Mouse (Mus musculus): ENCODE data around the gene Tgfbi. TPM values are rescaled to one million over a fixed set of nuclear protein-coding genes. Genes with fewer than 3 reads are reported as not detected.

Gene Tgfbi
- total RNA-seq (2021): 1 to 10 TPM; 3.4 to 4.0 TPM
- long read RNA-seq, experiment 1, partial matches to known transcripts: 1 of 1 reads
- long read RNA-seq, experiment 1, other reads (novel, unspliced or antisense): 0 of 1 reads
- long read RNA-seq, experiment 2, partial matches to known transcripts: 0 of 1 reads
- long read RNA-seq, experiment 2, other reads (novel, unspliced or antisense): 0 of 1 reads

DNA sequence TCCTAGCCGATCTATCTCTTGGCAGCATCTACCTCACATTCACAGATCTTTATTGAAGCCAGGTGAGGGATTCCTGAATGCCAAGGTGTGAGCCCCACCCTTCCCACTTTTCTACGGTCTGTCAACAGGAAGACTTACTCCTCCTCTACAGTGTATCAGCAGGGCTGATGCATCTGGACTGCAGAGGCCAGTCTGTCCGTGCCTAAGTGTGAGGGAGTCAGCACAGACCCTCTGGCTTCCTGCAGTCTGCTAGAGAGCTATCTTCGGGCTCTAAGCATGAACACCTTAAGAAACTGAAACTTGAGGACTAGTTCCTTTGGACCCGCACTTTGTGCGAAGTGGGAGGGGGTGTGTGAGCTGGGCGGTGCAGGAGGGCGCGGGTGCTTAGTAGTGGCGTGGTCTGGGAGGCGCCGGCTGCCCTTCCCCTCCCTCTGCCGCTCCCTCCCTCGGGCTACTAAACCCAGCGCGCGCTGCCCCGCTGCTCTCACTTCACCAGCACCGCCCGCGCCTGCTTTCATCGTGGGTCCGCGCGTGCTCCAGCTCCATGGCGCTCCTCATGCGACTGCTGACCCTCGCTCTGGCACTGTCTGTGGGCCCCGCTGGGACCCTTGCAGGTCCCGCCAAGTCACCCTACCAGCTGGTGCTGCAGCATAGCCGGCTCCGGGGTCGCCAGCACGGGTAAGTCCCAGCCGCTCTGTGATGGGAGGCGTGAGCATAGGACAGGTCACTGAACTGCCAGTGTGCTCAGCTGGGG, at the start of gene Tgfbi:
TSS of gene Tgfbi (plus strand) at position 421 of the 754 bp plus-strand sequence.
- peak; percentile 26 to 43 for DNase-seq (ENCODE audit: low spot score in 2 of 2)

DNA sequence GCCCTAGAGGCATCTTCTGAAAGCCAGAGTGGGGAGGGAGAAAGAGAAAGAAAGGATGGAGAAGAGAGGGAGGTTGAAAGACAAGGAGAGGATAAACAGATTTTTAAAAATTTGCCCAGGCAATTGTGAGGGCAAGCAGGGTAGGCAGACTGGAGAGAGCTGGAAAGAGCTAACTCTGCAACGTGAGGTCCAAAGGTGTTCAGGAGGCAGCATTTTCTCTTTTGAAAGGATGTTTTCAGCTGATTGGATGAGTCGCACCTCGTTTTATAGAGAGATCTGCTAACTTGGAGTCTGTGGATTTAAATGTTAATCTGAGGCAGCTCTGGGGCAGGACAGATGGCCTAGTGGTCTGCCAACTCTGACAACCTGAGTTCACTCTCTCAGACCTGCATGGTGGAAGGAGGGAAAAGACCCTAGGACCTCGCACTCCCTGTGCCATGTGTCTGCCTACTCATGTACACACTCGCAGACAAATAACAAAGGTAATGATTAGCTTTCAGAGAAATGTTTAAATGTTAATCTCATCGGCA, 49.4 kb upstream of the Tgfbi start:
- no peak for DNase-seq (ENCODE audit: low spot score in 2 of 2)

DNA sequence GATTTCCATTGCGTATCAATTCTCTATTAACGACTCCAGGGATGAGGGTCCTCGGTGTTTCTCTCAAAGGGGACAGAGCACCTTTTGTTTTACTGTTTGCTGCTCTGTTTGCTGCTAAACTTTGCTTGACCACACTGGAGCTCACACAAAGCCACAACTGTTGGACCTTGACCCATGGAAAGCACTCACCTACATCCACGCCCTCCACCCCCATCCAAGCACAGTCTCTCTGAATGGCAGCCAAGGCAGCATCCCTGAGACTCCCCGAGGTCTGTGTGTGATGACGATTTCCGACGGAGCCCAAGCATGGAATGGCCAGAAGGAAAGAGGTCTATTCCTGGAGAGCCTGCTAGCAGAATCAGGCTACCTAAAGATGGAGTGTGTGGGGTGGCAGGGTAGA, 48.2 kb upstream of the Tgfbi start:
- DNase-seq (ENCODE audit: low spot score in 2 of 2): no peak

DNA sequence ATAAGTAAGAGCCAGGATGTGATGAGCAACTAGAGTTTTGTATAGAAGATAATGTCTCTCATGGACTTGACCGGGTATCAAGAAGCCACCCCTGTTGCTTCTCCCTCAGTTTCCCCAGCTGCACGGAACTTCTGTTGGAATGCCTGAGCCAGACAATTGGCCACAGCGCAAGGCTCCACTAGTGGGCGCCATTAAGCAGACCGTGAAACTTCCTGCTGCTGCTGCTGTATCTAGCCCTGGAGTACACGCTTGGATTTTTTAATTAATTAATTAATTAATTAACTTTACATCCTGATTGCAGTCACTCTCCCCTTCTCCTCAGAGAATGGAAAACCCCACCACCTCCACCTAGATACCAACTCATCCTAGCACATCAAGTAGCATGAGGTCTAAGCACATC, 46.2 kb upstream of the Tgfbi start:
- DNase-seq (ENCODE audit: low spot score in 2 of 2): peak; percentile 22 to 37

DNA sequence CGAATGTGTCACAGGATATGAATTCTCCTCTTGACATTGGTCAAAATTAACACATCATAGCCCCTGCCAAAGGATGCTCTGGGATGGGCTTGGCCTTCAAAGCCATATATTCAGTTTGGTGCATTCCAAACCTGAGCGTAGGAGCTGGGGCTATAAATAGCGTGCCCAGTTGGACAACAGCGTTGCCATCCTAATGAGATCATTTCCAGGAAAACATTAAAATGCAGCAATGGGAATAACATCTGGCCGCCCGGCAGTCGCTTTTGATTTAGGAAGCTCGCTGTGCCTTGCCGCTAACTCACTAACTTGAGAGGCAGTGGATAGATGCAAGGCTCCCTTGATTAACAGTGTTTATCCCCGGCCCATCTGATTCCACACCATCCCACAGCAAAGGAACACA, 43.0 kb upstream of the Tgfbi start:
- DNase-seq (ENCODE audit: low spot score in 2 of 2): no peak

DNA sequence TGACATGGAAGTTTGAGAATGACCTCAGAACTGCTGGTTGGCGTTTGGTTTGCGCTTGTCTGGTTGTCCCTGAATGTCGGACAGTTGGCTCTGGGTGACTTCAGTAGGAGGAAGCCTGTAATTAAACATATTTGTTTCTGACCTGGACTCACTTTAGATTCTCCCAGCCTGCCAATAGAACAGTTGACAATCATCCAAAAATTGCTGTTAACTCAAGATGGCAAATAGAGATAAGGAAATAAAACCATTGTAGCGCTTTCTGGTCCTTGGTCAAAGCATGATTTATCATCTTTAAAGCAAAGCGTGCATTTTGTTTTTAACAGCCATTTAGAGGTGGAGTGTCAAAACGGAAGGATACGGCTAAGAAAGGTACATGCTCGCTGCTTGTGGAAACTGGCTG, 37.7 kb upstream of the Tgfbi start:
- no peak for DNase-seq (ENCODE audit: low spot score in 2 of 2)

DNA sequence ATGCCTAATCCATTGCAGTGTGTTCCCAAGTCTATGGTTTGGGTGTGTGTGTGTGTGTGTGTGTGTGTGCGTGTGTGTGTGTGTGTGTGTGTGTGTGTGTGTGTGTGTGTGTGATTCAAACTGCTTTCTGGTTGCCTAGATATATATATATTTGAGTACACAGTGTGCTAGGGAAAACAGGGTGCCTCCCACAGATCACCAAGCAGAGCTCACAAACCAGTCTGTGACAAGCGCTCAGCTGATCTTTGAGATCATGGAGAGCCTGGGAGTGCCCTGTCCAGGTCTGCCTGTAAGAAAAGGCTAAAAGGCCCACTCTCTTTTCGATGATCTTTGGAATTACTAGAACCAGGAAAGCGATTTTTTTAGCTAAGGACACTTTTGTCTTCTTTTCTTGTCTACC, 34.2 kb upstream of the Tgfbi start:
- DNase-seq (ENCODE audit: low spot score in 2 of 2): no peak

DNA sequence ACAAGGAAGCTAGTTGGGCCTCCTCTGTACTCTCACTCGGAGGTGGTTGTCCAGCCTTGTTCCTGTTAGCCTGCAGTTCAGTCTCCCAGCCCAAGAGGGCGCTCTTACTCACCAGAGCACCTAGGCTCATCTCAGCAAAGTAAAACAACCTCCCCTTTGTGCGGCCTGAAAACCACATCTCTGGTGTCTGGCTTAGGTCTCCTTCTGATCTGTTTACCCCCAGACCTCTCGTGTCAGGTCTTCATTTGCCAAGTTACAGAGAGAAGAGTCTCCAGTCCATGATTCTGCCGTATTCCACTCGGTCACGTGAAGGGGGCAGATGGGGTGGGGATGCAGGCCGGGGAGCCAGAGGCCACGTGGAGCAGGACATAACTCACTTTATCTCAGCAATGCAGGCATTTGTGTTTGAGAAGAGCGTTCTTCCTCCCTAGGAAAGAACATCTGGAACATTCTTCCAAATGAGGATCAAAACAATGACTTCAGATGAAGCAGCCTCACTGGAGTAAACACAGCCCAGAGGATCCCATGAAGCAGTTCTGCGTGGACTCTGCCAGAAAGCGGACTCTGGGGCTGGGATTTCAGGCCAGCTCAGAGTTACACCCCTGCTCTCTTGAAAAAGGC, 33.5 kb upstream of the Tgfbi start:
- DNase-seq (ENCODE audit: low spot score in 2 of 2): peak; percentile 59 to 68

DNA sequence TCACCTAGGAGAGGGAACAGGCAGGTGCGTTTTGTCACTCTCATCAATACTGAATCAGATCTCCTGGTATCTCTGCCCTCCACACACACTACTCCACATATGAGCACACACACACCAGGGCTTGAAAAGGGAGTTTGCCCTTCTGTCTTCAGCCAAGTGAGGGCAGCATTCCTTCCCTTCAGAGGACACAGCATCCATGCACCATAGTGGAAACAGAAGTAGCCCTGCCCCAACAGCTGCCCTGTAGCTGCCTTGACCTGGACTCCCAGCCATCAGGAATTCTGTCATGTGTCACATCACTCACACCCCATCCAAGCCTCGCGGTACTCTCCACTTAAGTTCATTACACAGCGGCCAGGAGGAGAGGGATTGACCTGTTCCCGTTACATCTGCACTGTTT, 31.2 kb upstream of the Tgfbi start:
- no peak for DNase-seq (ENCODE audit: low spot score in 2 of 2)

DNA sequence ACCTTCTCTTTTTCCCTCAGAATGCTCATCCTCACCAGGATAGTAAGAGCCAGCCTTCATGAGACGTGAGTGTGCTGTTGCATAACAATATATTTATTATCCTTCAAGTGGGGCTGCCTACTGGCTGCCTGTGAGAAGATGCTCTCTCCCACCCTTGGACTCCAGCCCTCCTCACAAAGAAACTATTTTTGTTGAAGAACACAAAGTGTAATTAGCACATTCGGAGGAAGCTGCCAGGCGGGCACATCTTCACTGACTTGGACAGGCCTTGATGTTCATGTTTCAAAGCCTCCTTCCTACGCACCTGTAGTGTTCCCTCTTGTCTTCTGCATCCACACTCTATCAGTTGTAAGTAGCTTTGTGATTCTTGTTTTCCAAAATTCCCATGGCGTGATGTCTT, 28.9 kb upstream of the Tgfbi start:
- DNase-seq (ENCODE audit: low spot score in 2 of 2): peak in 1 of 2 experiments; percentile 12

DNA sequence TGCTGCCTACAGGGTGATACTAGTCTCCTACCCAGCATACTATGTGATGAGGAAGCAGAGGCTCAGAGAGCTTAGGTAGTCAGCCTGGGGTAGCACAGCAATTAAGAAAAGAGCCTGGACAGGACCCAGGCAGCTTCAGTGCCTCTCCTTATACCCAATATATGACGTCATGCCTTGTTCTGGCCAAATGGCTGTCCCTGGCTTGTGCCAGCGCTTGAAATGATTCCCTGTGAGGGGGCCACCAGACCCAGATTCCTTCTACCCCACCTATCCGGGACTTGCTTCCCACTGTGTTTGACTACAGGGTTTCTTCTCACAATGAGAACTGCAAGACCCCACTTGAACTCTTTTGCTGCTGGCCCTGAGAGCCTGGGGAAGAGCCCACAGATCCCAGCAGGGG, 27.8 kb upstream of the Tgfbi start:
- DNase-seq (ENCODE audit: low spot score in 2 of 2): no peak

DNA sequence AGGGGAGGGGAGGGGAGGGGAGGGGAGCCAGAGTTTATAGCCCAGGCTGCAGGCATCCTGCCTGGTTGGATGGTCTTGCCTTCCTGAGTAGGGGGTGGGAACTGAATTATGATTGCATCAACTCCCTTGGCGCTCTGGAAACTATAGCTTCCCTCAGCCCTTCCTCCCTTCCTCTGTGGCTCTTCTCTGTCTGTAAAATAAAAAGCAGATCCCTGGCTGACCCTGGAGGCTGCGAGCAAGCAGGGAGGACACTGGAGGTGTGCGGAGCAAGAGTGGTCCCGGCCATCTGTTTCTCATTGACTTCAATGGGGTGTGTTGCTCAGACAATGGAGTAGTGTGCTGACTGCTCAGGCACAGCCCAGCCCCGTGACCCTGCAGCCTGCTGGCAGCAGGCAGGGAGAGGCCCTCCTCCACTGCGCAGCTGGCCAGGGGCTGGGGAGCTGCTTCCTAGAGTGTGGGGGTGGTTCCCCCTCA, 27.3 kb upstream of the Tgfbi start:
- peak in 1 of 2 experiments; percentile 11 for DNase-seq (ENCODE audit: low spot score in 2 of 2)

DNA sequence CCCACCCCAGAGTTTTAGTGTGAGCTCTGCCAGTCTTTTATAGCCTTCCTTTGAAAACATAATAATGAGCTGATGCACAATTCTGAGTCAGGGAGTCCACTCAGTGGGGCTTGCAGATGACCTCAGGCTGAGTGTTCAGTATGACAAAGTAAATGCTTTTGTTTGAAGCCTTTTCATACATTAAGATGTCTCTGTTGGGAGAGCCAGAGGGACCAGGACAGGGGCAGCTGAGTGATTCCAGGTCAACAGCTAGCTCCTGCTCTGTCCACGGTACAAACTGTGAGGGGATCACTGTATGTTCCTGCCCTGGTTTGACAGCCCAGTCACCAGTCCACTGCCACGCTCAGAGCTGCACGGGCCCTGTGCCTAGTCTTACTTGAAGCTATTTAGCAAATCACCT, 26.6 kb upstream of the Tgfbi start:
- DNase-seq (ENCODE audit: low spot score in 2 of 2): no peak

DNA sequence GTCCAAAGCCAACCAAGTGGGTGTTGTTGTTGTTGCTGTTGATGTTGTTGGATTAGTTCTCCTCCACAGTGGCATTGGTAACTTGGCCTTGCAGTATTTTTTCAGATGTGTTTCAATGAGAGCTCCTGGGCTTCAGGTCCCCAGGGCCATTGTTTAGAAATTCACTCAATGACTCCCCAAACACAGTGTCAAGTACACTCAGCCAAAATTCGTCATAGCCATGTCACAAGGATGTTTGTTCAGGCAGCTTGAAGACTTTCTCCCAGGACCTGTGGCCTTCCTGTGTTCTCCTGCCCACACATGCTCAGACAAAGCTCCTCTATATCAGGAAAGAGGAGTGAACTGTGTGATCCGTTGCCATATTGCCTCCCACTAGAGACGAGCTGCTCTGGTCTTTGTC, 23.3 kb upstream of the Tgfbi start:
- DNase-seq (ENCODE audit: low spot score in 2 of 2): no peak

DNA sequence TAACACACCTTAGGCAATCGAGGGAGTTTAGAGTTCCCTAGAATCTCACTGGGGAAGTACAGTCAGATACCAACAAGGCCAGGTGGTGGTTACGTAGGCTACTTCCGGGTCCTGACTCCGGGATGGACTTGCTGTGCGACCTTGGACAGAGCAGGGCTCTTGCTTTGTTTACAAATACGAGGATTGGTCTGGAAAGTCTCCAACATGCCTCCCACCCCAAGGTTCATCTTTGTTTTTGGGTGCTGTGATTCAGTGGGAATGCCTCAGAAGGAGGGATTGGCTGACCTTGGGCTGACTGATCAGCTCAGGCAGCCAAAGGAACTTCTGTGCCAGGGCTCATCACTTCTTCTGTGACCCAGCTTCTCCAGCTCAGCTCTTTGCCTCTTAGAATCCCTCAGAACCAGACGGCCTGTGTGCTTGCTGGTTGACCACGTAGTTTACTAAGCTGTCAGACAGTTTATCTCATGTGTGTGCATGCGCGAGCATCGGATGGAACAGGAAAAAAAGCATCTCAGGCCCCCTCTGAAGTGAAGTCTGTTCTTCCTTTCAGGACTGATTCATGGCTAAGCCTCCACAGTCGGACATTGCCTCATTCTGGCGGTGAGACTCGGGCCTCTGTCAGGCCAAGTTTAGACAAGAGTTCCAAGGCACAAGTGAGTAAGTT, 20.7 kb upstream of the Tgfbi start:
- DNase-seq (ENCODE audit: low spot score in 2 of 2): no peak

DNA sequence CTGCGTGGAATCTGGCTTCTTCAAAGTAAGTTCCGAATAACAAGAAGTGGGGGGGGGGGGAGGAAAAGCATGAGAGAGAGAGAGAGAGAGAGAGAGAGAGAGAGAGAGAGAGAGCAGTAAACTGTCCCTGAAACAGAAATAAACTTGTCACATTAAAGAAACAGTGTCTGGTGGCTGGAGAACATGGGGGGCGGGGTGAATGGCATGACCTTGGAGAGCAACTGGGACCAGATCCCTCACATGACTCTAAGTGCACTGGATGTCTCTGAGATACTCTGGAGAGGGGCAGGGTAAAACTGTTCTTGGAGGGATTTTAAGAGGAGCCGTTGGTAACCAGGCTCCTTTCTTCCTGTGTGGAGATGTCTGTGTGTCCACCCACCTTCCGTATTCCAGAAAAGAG, 19.1 kb upstream of the Tgfbi start:
- DNase-seq (ENCODE audit: low spot score in 2 of 2): no peak

DNA sequence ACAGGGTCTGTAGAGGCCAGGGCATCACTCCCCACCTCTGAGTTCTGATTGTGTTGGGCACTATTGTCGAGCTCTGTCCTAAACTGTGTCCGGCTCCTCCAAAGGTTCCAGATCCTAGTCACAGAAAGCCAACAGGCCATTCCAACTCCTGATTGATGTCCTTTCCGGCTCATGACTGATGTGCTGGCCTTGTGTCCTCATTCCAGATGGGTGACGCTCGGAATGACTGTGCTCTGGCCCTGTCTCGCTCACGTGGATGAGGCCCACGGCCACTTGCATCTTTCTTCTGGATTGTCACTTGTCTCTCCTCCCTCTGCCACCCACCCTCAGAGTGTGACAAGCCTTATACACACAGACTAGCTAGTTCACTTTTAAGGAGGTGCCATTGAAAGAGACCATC, 18.1 kb upstream of the Tgfbi start:
- DNase-seq (ENCODE audit: low spot score in 2 of 2): no peak

DNA sequence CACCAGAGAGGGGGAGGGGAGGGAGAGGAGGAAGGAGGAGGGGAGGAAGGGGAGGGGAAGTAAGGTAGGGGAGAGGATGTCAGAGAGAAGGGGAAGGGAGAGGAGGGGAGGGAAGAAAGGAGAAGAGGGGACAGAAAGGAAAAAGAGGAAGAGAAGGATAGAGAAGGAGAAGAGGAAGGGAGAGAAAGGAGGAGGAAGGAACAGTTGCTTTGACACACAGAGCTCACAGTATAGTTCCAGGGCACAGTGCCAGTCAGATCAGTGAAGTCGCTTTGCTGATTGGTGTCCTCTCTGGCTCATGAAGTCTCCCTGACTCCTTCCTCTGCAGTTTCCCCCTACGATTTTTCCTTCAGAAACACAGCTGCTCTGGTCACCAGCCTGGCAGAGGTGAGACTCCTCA, 17.4 kb upstream of the Tgfbi start:
- DNase-seq (ENCODE audit: low spot score in 2 of 2): no peak

DNA sequence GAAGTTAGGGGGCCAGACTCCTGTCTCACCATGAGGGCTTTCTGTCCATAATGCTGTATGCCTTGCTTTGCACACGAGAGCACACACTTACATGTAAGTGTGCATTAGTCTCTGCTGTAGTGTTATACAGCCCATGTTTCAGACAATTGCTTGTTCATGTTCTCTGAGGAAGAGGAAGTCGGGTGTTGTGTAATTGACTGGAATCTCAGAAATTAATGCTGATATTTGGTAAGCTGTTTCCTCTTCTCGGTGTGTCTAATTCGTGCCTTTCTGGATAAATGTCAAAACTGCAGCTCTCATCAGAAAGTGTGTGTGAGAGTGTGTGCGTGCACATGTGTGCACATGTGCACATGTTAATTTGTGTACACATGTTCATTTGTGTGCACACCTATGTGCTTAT, 16.1 kb upstream of the Tgfbi start:
- no peak for DNase-seq (ENCODE audit: low spot score in 2 of 2)

DNA sequence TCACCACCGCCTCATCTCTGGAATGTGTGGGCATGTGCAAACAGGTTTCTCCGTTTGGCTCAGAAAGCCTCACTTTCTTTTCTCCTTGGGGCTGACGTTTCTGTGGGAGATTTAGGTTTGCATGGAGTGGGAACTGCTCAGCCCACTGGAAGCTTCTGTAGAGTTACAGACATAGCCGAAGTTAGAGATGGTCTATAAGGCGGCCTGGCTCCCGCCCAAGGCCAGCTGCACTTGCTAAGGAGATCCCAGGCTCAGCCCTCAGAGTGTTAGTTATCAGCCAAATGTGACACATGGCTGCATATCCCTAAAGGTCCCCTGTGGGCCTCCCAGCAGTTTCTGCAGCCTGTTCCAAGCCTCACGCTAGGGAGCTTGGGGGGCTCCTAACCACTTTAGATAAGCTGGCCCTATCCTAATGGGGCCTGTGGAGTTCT, 15.3 kb upstream of the Tgfbi start:
- peak in 1 of 2 experiments; percentile 49 for DNase-seq (ENCODE audit: low spot score in 2 of 2)

DNA sequence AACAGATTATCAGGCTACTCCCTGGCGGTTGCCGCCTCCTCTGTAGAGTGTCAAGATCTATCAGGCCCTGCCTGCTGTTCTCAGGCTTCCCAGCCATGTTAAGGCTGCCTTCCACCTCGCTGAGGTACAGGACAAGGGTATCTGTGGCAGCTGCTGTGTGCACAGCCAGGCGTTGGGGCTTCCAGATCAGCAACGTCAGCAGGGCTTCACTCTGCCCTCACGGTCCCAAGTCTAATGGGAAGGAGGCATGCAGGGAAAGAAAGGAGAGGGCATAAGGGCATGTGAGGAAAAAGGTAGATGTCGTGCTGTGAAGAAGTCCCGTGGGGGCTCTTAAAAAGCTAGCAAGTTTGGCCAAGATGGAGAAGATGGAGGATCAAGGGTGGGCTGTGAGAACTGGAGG, 14.1 kb upstream of the Tgfbi start:
- DNase-seq (ENCODE audit: low spot score in 2 of 2): no peak

DNA sequence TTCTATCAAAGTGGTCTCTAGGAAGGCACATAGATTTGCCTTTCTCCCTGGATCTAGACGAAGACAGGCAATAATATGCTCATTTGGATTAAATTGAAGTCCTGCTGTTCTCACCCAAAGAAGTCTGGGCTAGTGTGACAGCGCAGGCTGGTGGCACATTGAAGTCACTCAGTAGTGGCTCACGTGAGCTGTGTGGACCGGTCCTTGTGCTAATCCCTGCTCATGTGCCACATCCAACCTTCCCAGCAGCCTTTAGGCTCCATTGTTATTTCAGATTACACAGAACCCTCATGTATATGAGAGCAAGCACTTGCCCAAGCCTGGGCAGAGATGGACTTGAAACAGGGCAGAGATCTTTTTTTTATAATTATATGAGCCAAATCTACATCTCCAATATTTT, 12.0 kb upstream of the Tgfbi start:
- DNase-seq (ENCODE audit: low spot score in 2 of 2): no peak
